Mouse (Mus musculus) kidney, postnatal 14 days (tissue): Measurements from ENCODE around the gene Slc16a11.

Experiments used
- DNase-seq: peaks from one replicate; pipeline ENCODE4 v3.0.0; 2022; ENCODE audit warnings: mixed read lengths

Slc16a11 gene

DNA sequence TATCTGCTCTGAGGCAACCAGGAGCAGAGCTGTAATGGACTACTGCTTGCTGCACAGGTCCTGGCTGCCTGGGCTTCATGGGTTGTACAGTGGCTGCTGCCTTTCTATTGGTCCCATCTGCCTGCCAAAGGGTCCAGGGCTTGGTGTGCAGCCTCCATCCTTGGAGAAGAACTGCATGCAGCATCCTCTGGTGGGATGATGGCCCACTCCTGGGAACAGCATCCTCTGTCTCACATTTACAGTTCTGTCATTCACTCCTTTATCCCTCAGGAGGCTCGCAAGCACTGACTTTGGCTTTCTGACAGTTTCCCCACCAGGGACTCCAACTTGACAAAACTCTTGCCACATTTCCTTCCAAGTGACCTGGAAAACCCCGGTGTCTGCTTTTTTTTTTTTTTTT, 5.8 kb upstream of the Slc16a11 start:
- no peak for DNase-seq

DNA sequence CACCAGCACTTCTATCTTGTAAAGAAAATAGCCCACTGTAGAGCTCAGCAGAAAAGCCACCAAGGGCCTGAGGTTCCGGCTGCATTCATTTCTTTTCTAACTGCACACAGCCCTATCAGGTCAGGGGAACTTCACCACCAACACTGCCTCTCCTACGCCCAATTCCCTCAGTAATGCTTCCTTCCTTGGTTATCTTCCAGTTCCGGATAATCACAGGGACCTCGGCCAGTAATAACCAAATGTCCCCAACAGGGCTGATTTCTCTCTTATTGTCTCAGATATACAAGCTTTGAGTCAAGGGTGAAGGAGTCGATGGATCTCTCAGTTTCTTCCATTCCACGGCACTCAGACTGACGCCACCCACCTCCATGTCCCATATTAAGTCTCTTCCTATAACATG, 5.3 kb upstream of the Slc16a11 start:
- no peak for DNase-seq

DNA sequence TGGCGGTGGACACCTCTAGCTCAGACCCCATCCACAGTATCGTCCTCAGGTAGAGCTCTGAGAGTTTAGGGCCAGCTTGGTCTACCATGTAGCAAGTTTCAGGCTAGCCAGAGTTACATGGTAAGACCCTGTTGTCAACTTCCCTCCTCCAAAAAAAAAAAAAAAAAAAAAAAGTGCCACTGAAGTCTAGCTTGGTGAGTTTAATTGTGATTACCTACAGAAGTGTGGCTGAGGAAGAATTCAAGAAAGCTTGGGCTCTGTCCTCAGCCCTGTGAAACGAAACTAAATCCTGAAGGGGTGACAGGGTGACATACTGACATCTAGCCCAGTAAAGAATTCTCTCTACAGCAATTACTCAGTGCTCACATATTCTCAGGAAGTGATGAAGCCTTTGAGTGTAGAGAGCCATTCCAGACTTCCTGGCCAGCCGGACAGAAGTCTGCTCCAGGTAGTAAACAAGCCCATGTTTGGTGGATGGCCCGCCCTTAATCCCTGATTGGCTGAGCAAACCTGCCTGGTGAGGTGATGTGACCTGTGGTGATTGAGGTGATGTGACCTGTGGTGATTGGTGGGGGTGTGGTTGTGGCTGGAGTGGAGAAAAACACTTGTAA, 3.7 kb upstream of the Slc16a11 start:
- no peak for DNase-seq

DNA sequence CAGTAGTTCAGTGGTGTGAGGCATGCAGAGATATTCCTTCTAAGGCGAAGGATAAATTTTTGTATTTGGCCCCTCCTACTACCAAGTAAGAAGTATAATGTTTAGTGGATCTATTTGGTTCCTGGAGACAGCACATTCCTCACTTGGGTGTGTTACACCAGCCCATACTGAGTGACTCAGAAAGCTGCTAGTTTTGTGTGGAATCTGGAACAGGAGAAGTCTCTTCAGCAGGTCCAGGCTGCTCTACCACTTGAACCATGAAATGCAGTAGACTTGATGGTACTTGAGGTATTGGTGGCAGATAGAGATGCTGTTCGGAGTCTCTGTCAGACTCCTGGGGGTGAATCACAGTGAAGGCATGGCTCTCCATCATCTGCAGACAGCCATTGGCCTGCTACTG, 1.9 kb upstream of the Slc16a11 start:
- no peak for DNase-seq

DNA sequence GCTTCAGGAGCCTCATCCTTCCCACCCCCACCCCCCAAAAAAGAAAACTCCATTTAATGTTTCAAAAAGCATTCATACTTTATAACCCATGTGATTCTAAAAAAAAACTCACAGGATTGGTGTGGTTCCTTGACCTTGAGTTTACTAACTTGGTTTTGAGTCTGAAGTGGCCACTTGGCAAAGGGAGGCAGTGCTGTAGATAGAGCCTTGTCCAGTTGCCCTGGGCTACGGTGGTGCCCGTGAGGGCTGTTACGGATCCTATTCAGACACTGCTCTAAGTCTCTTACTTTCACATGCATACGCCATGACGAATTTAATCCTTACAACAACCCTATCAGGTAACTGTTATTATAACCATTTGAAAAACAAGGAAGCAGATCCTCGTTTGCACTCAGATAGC, 580 bp upstream of the Slc16a11 start:
- no peak for DNase-seq

DNA sequence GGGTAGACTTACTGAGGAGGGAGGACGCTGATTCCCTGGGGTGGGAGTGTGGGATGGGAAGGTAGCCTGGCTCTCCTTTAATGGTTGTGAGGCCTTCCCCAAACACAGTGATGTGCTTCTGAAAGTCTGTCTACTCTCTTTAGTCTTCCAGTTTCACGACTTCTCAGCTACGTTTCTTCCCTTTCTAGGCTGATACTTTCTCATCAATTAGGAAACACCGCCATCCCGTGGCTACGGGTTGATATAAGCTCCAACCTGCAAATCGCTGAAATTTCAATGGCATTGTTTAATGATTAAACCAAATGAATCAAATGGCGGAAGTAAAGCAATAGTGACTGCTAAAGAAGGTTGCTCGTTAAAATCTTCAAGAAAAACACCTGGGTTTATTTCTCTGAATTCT, 344 bp downstream of the Slc16a11 start:
- peak; percentile 87 for DNase-seq

DNA sequence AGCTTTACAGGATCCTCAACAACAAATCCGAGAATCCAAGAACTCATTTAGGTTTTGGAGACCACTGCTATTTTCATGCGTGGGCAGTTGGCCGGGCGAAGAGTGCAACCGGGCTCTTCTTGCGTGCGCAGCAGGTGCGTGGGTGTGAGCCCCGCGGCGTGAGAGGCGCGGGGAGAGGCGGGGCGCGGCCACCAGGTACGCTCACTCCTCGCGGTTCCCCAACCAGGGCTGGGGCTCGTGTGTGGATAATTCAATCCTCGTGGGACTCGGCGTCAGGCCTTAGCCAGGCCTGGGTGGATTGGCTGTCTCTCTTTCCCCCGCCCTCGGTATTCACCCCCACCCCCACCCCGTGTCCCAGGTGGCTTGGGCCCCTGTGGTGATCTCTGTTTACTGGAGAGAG, 1.2 kb downstream of the Slc16a11 start:
- no peak for DNase-seq

DNA sequence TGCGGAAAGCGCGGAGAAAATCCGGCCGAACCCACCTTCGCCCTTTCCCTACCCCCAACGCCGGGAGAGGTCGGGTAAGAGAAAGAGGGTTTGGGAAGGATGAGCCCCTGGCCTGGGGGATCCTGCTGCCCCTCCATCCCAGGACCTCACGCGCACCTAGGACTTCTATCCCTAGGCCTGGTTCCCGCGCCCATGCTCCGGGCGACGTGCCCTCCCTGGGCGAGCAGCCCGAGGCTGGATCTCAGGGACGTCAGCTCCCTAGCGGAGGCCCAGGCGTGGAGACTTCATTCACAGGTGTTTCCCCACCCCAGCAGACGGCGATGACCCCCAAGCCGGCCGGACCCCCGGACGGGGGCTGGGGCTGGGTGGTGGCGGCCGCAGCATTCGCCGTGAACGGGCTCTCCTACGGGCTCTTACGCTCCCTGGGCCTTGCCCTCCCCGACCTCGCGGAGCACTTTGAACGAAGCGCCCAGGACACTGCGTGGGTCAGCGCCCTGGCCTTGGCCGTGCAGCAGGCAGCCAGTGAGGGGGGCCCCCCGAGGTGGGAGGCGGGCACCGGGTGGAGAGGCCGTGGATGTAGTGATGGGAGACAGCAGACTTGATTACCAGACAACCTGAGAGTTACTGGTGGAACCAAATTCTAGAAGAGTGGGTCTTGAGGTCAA, 1.8 kb downstream of the Slc16a11 start:
- DNase-seq = peak; percentile 84

DNA sequence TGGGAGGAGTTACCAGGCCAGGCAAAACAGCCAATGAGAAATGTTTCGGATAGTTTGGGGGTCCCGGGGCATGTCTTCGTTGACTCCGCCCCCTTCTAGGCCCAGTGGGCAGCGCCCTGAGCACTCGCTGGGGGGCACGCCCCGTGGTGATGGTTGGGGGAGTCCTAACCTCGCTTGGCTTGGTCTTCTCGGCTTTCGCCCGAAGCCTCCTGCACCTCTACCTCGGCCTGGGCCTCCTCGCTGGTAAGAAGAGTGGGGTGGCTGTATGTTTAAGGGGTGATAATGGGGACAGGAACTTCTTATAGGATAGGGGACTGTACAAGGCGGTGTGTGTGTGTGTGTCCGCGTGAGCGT, 2.3 kb downstream of the Slc16a11 start:
- no peak for DNase-seq

DNA sequence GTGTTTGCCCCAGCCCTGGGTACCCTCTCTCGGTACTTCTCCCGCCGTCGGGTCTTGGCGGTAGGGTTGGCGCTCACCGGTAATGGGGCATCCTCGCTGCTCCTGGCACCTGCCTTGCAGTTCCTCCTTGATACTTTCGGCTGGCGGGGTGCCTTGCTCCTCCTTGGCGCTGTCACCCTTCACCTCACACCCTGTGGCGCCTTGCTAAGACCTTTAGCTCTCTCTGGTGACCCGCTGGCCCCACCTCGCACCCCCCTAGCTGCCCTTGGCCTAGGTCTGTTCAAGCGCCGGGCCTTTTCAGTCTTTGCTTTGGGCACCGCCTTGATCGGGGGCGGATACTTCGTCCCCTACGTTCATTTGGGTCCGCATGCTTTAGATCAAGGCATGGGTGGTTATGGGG, 2.7 kb downstream of the Slc16a11 start:
- DNase-seq = peak; percentile 53

DNA sequence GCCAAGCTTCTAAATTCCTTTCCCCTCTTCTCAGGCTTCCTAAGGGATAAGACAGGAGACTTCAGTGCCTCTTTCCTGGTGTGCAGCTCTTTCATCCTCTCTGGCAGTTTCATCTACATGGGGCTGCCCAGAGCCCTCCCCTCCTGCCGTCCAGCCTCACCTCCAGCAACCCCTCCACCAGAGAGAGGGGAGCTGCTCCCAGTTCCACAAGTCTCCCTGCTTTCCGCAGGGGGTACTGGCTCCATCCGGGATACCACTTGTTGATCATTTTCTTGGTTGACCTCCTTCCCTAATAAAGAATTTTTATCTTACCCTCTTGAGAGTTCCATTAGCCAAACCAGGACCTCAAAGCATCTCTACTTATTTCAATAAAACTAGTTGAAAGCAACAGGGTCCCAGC, 3.6 kb downstream of the Slc16a11 start:
- no peak for DNase-seq

DNA sequence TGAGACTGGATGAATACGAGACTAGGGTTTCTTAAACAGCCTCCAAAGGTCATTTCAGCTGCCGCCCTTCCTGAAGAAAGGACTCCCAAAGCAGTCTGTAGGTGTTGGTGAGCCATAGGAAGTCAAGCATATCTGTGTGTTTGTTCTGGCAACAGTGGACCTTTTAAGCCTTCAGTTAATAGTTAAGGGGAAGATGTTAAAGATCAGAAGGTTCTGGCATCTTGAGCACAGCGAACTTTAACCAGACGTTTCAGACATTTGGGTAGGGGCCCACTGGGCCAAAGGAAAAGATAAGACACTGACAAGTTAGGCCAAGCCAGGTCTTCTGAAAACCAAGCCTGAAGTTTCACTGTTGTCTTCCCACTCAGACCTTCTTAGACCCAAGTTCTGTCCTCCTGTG, 5.5 kb downstream of the Slc16a11 start:
- DNase-seq = peak; percentile 78

DNA sequence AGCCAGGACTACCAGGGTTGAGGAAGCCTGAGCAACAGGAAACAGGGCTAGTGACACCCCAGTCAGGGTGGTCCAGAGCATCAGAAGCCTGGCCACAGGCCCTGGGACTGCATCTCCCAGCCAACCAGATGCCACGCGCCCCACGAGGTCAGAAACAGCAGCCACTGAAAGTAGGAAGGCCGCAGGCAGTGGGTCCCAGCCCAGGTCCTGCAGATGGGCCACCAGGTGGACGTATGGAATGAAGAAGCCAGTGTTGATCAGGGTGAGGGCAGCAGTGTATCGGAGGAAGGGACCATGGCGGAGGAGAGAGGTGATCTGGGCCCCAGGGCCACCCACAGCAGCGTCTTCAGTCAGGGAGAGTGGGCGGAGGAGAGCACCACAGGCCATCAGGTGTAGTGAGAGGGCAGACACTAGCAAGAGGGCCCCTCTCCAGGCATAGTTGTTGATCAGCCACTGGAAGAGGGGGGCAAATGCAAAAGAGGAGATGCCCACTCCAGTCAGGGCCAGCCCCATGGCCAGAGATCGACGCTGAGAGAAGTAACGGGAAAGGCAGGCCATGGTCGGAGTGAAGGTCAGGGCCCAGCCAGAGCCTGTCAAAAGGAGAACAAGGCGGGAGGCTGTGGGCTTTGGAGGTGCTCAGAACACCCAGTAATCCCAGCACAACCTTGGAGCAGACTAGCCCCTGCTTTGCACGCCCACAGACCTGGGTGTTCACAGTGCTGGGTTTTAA, 6.4 kb downstream of the Slc16a11 start:
- DNase-seq = peak; percentile 44

DNA sequence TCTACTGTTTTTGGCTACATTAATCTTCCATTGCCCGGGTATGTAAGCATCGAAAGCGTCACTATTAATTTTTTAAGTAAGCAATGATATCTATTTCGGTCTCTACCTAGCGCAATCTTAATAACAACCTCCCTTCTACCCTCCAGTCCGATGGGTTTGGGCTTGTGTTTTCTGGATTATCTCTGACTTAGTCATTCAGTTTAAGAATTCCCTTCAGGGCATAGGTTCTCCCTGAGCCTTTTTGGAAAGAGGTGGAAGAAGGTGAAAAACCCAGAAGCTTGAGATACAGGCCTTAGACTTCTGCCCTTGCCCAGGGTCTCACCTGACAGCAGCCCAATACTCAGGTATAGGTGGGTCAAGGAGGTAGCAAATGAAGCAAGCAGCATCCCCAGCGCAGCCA, 7.3 kb downstream of the Slc16a11 start:
- no peak for DNase-seq

DNA sequence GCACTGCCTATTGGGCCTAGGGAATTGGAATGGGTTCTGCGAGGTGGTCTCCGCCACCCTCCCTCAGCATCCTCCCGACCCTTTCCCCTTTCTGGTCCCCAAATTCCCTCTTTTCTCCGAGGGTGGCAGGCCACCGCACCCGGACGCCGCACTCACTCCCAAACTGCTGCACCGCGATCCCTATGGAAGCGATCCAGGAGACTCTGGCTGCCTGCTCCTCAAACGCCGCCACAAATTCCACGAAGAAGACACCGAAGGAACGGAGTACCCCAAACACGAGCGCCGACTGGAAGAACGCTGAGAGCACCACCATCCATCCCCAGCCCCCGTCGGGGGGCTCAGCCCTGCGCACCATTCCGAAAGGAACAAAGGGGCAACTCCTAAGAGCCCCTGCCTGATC, 7.8 kb downstream of the Slc16a11 start:
- no peak for DNase-seq

DNA sequence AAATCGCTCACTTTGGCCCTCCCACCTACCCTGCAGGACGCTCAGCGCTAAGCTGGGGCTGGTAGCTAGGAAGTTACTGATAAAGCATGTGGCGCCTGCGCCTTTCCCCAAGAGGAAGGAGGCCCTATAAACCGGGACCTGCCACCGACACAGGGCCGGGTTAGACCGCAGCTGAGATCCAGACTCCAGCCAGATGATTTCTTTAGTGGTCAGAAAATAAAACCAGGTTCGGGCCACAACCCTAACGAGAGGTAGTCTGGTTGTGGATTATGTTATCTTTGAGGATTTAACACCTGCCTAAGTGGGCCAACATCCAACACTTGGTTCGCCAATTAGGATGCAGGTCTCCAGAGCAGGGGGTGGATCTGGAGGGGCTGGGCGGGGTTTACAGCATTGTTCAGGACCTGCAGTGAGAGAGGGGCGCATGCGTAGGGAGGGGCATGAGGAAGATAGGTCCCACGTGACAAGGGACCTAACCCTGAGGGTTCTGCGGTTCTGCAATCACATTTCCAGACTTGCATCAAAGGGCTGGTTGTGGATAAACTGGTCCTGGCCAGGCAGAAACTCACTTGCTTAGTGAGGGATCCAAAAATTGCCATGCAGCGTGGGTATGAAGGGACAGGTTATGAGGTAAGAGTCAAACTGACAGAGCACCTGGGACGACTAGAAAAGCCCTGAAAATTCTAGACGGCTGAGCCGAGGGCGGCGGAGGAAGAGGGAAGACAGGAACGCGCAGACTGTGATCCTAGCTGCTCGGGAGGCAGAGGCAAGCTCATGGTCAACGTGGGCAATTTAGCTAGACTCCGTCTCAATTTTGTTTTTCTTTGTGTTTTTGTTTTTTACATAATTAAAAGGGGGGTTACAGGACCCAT, 8.4 kb downstream of the Slc16a11 start, which contains the start of gene Slc16a13:
Gene Slc16a13 (minus strand): TSS at position 334 of the 872 bp plus-strand sequence.
- peak; percentile 98 for DNase-seq

DNA sequence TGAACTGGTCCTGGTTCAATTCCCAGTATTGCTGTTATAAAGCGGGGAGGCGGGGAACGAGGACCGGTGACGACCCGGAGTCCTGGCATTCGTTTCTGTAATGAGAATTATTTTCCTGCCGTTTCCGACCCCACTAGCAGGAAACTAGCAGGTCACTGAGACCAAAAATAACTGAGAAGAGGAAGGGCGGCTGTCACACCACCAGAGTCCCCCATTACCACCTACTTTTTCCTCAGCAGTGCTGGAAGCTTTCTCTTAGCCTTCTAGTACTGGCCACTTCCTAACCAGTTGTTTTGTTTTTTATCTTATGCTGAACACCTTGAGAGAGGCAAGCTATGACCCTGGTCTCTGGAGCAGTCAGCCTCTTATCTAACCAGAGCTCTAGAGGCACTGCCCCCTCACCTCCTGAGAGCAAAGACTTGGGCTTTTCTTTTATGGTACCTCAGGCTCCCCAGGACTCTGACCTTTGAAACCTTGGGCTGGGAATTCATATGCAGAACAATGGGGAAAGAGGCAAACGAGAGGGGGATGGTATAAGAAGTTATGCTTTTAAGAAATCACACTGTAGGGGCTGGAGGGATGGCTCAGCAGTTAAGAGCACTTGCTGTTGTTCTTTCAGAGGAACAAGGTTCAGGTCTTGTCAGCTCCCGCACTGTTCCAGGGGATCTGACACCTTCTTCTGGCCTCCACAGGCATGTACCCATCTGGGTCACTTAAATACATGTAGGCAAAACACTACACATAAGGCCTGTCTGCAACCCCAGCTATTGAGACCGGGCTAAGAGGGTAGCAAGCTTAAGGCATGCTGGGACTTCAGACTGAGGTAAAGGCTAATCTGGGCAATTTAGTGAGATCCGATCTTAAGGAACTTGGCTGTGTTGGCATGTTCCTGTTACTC, 9.3 kb downstream of the Slc16a11 start:
- peak; percentile 70 for DNase-seq

DNA sequence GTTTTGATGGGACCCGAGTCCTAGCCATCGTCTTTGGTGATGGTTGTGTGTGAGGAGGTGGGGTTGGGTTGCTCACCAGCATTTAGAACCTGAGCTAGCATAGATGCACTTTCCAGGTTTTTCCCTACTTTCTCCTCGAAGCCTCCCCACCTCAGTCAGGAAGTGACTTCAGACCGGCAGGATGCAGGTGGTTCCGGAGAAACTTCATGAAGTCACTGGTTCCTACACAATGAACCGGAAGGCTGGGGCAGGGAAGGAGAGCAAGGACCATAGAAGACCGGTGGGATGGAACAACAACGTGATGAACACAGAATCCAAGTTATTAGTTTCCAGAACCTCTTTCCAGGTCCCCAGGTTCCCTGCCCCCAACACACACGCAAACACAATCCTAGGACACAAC, 11.2 kb downstream of the Slc16a11 start:
- DNase-seq = peak; percentile 74

DNA sequence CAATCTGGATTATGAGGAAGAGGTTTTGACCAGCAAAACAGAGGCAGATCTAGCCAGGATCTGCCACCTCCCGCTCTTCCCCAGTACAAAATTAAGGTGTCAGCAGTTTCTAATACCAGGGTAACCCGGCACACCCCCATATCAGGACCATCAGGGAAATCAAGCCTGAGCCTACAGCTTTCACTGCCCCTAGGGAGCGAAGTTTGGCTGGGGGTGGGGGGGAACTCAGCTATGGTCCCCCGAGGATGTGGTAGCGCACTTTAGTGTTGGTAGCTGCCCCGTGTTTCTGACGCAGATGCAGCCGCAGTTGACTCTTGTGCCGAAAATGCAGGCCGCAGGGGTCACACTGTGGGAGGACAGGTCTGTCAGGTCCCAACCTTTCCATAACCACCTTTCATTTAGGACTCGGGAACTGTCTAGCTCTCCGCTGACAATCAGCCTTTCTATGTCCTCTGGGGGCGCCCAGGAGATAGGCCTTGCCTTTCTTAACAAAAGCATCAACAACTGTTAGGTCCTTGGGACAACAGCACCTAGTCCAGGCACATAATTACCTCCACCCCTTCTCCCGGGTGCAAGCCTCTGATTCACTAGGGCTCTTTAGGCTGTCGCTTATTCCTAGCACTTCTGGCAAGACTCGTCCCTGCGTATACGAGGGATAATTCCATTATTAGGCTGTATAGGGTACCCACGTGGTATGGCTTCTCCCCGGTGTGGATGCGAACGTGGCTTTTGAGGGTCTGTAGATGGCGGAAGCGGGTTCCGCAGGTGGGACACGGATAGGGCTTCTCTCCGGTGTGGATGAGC, 13.4 kb downstream of the Slc16a11 start:
- peak; percentile 17 for DNase-seq

DNA sequence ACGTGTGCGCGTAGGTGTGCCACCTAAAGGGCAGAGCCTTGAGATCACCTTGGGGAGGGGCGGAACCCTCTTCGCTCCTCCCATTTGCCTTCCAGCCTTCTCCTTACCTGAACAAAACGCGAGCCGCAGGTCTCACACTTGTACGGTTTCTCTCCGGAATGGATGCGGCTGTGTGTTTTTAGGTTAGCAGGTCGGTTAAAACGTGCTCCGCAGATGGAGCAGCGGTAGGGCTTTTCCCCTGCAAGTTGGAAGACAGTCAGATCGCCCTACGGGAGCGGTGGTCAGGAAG, 14.0 kb downstream of the Slc16a11 start:
- DNase-seq = peak; percentile 55

DNA sequence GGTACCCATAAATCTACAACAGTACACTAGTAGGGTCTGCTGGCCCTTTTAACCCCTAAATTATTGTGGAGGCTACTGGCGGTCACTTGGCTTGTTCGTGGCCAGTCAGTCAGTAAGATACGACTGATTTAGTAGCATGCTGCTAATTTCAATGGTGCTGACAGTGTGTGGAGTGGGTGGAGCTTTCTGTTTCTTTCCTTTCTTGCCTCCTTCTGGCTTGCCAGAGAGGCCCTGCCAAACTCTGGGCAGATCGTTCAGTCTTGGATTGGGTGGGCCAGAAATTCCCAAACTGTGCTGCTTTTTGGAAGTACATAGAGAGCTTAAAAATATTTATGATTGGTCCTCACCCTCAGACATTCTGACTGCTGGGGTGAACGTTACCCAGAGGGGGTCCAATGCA, 14.6 kb downstream of the Slc16a11 start:
- DNase-seq = no peak
